Mouse (Mus musculus): Measurements from ENCODE around the gene Ptx4. TPM values are rescaled to one million over a fixed set of nuclear protein-coding genes. Genes with fewer than 3 reads are reported as not detected.
A peak's percentile ranks its signal among the peaks of the same experiment; 100 is the strongest.

Ptx4 gene
- not detected for total RNA-seq (2021)
- long read RNA-seq, experiment 1: 0 reads
- long read RNA-seq, experiment 2: 0 reads

GRCm38 (mm10) chr17:25120406-25120805 lies at the start of gene Ptx4:
Ptx4 (plus strand) TSS chr17:25120760.
- DNase-seq: no peak

GRCm38 (mm10) chr17:25076906-25077305 lies 43.7 kb upstream of the Ptx4 start:
- DNase-seq: no peak

GRCm38 (mm10) chr17:25077771-25078372 lies 42.7 kb upstream of the Ptx4 start:
- DNase-seq: peak; percentile 84 to 89

GRCm38 (mm10) chr17:25080210-25080609 lies 40.4 kb upstream of the Ptx4 start:
- no peak for DNase-seq

- peak; percentile 60 to 68 for DNase-seq
These were observed 39.6 kb upstream of the Ptx4 start for GRCm38 (mm10) chr17:25080960-25081381.

GRCm38 (mm10) chr17:25082081-25082847 lies 38.3 kb upstream of the Ptx4 start:
- DNase-seq: peak; percentile 37 to 43

- no peak for DNase-seq
These were observed 37.7 kb upstream of the Ptx4 start for GRCm38 (mm10) chr17:25082887-25083286.

GRCm38 (mm10) chr17:25083444-25083931 lies 37.1 kb upstream of the Ptx4 start, which contains the start of gene Tmem204:
Tmem204 (minus strand) TSS chr17:25083591.
- peak; percentile 18 to 55 for DNase-seq

GRCm38 (mm10) chr17:25084835-25085385 lies 35.6 kb upstream of the Ptx4 start:
- peak; percentile 45 to 55 for DNase-seq

- DNase-seq: no peak
These were observed 33.8 kb upstream of the Ptx4 start for GRCm38 (mm10) chr17:25086724-25087123.

- no peak for DNase-seq
These were observed 31.4 kb upstream of the Ptx4 start for GRCm38 (mm10) chr17:25089158-25089557.

- no peak for DNase-seq
These were observed 30.1 kb upstream of the Ptx4 start for GRCm38 (mm10) chr17:25090450-25090849.

GRCm38 (mm10) chr17:25096221-25096620 lies 24.3 kb upstream of the Ptx4 start:
- DNase-seq: no peak

GRCm38 (mm10) chr17:25100052-25100451 lies 20.5 kb upstream of the Ptx4 start:
- no peak for DNase-seq

- no peak for DNase-seq
These were observed 19.2 kb upstream of the Ptx4 start for GRCm38 (mm10) chr17:25101338-25101737.

GRCm38 (mm10) chr17:25107786-25108185 lies 12.8 kb upstream of the Ptx4 start:
- DNase-seq: no peak

GRCm38 (mm10) chr17:25109578-25109977 lies 11.0 kb upstream of the Ptx4 start:
- peak; percentile 47 to 68 for DNase-seq

GRCm38 (mm10) chr17:25110590-25110989 lies 10.0 kb upstream of the Ptx4 start:
- no peak for DNase-seq

- DNase-seq: no peak
These were observed 9.3 kb upstream of the Ptx4 start for GRCm38 (mm10) chr17:25111220-25111619.

- DNase-seq: peak; percentile 57 to 73
These were observed 8.7 kb upstream of the Ptx4 start for GRCm38 (mm10) chr17:25111739-25112422.

- DNase-seq: no peak
These were observed 8.1 kb upstream of the Ptx4 start for GRCm38 (mm10) chr17:25112423-25112810.

- no peak for DNase-seq
These were observed 5.5 kb upstream of the Ptx4 start for GRCm38 (mm10) chr17:25114908-25115645.
